Mouse (Mus musculus) liver, postnatal 0 days (tissue): ENCODE results near the gene Pabpn1.

ENCODE experiments used
- CTCF ChIP-seq: sonication (generic); IDR thresholded peaks from 2 replicates; pipeline ENCODE4 v1.5.1; 2016; ENCODE audit warnings: antibody characterized with exemption, low read depth
- EP300 ChIP-seq: IDR thresholded peaks from 2 replicates; pipeline ENCODE4 v1.6.1; 2016; ENCODE audit warnings: antibody characterized with exemption, low read depth, mild to moderate bottlenecking

- TF ChIP-seq CTCF (0 out of 2 replicates have a peak, but pooled peaks have one; percentile 19), EP300 (no peak)
These were observed 28.6 kb upstream of the Pabpn1 start for GRCm38 (mm10) chr14:54863501-54864312.
